Mouse (Mus musculus): Measurements from ENCODE around the gene Nyap2. TPM values are rescaled to one million over a fixed set of nuclear protein-coding genes. Genes with fewer than 3 reads are reported as not detected.

Gene Nyap2
- polyA plus RNA-seq, 1 experiment, result not detected

- Histone ChIP-seq H3K4me3 (ENCODE audit: insufficient read depth, low read depth, low read length) (no peak overlapping the region), H3K27ac (ENCODE audit: insufficient read depth, low read depth, low read length) (no peak overlapping the region), H3K4me1 (ENCODE audit: control insufficient read depth, insufficient read depth, low read length) (no peaks in the 10 kb centered on the region)
- WGBS, result 61% methylated on average over 3 of the region's 3 CpGs
- no peak for TF ChIP-seq POLR2A (IDR thresholded peaks at IDR 0.05; ENCODE audit: insufficient read depth, low read depth, low read length)
- TF ChIP-seq CTCF (IDR thresholded peaks at IDR 0.05; ENCODE audit: insufficient read depth, low read depth, low read length), result no peak
Measured at GRCm38 (mm10) chr1:81248447-81249205, 171.9 kb downstream of the Nyap2 start.

- Histone ChIP-seq H3K4me1 (ENCODE audit: control insufficient read depth, insufficient read depth, low read length) (no peaks in the 10 kb centered on the region), H3K4me3 (ENCODE audit: insufficient read depth, low read depth, low read length) (no peak overlapping the region), H3K27ac (ENCODE audit: insufficient read depth, low read depth, low read length) (no peak overlapping the region)
- 96% methylated on average over 11 of the region's 11 CpGs for WGBS
- TF ChIP-seq CTCF (IDR thresholded peaks at IDR 0.05; ENCODE audit: insufficient read depth, low read depth, low read length), result no peak
- no peak for TF ChIP-seq POLR2A (IDR thresholded peaks at IDR 0.05; ENCODE audit: insufficient read depth, low read depth, low read length)
Measured at GRCm38 (mm10) chr1:81250068-81250467, 173.3 kb downstream of the Nyap2 start.

GRCm38 (mm10) chr1:81266441-81266840, 189.7 kb downstream of the Nyap2 start:
- WGBS, result 30% methylated on average over 3 of the region's 3 CpGs
- no peaks in the 10 kb centered on the region for H3K4me1 ChIP-seq (ENCODE audit: control insufficient read depth, insufficient read depth, low read length)
- H3K27ac ChIP-seq (ENCODE audit: insufficient read depth, low read depth, low read length), result 0 out of 2 replicates have a peak overlapping the region, but pooled peaks have one; percentile 44
- H3K4me3 ChIP-seq (ENCODE audit: insufficient read depth, low read depth, low read length), result no peak overlapping the region
- TF ChIP-seq CTCF (IDR thresholded peaks at IDR 0.05; ENCODE audit: insufficient read depth, low read depth, low read length) (no peak), POLR2A (IDR thresholded peaks at IDR 0.05; ENCODE audit: insufficient read depth, low read depth, low read length) (no peak)

- no peak for TF ChIP-seq CTCF (IDR thresholded peaks at IDR 0.05; ENCODE audit: insufficient read depth, low read depth, low read length)
- TF ChIP-seq POLR2A (IDR thresholded peaks at IDR 0.05; ENCODE audit: insufficient read depth, low read depth, low read length), result no peak
- 28% methylated on average over 9 of the region's 9 CpGs for WGBS
Measured at GRCm38 (mm10) chr1:81280978-81281377, 204.2 kb downstream of the Nyap2 start.

GRCm38 (mm10) chr1:81285633-81286032, 208.9 kb downstream of the Nyap2 start:
- H3K4me1 ChIP-seq (ENCODE audit: control insufficient read depth, insufficient read depth, low read length), result peaks cover 3% of the 10 kb centered on the region; the same call in 1 of the 2 replicates
- no peak overlapping the region for H3K4me3 ChIP-seq (ENCODE audit: insufficient read depth, low read depth, low read length)
- 63% methylated on average over 3 of the region's 3 CpGs for WGBS
- no peak overlapping the region for H3K27ac ChIP-seq (ENCODE audit: insufficient read depth, low read depth, low read length)
- TF ChIP-seq POLR2A (IDR thresholded peaks at IDR 0.05; ENCODE audit: insufficient read depth, low read depth, low read length) (no peak), CTCF (IDR thresholded peaks at IDR 0.05; ENCODE audit: insufficient read depth, low read depth, low read length) (no peak)

More at GRCm38 (mm10) chr1:81280978-81281377, 204.2 kb downstream of the Nyap2 start:
- Histone ChIP-seq H3K4me3 (ENCODE audit: insufficient read depth, low read depth, low read length) (no peak overlapping the region), H3K27ac (ENCODE audit: insufficient read depth, low read depth, low read length) (no peak overlapping the region), H3K4me1 (ENCODE audit: control insufficient read depth, insufficient read depth, low read length) (peaks cover 3% of the 10 kb centered on the region; the same call in 1 of the 2 replicates)

GRCm38 (mm10) chr1:81287088-81287487, 210.3 kb downstream of the Nyap2 start:
- H3K4me1 ChIP-seq (ENCODE audit: control insufficient read depth, insufficient read depth, low read length), result no peaks in the 10 kb centered on the region
- no peak overlapping the region for H3K4me3 ChIP-seq (ENCODE audit: insufficient read depth, low read depth, low read length)
- H3K27ac ChIP-seq (ENCODE audit: insufficient read depth, low read depth, low read length), result no peak overlapping the region
- TF ChIP-seq POLR2A (IDR thresholded peaks at IDR 0.05; ENCODE audit: insufficient read depth, low read depth, low read length) (no peak), CTCF (IDR thresholded peaks at IDR 0.05; ENCODE audit: insufficient read depth, low read depth, low read length) (no peak)

GRCm38 (mm10) chr1:81300735-81301134, 224.0 kb downstream of the Nyap2 start:
- TF ChIP-seq POLR2A (IDR thresholded peaks at IDR 0.05; ENCODE audit: insufficient read depth, low read depth, low read length) (no peak), CTCF (IDR thresholded peaks at IDR 0.05; ENCODE audit: insufficient read depth, low read depth, low read length) (no peak)
- H3K4me3 ChIP-seq (ENCODE audit: insufficient read depth, low read depth, low read length), result no peak overlapping the region
- no peak overlapping the region for H3K27ac ChIP-seq (ENCODE audit: insufficient read depth, low read depth, low read length)
- 51% methylated on average over 4 of the region's 4 CpGs for WGBS
- H3K4me1 ChIP-seq (ENCODE audit: control insufficient read depth, insufficient read depth, low read length), result no peaks in the 10 kb centered on the region

- no peak overlapping the region for H3K4me3 ChIP-seq (ENCODE audit: insufficient read depth, low read depth, low read length)
- H3K4me1 ChIP-seq (ENCODE audit: control insufficient read depth, insufficient read depth, low read length), result no peaks in the 10 kb centered on the region
- TF ChIP-seq CTCF (IDR thresholded peaks at IDR 0.05; ENCODE audit: insufficient read depth, low read depth, low read length), result no peak
- no peak for TF ChIP-seq POLR2A (IDR thresholded peaks at IDR 0.05; ENCODE audit: insufficient read depth, low read depth, low read length)
- 12% methylated on average over 2 of the region's 2 CpGs for WGBS
- no peak overlapping the region for H3K27ac ChIP-seq (ENCODE audit: insufficient read depth, low read depth, low read length)
Measured at GRCm38 (mm10) chr1:81301661-81302060, 224.9 kb downstream of the Nyap2 start.

GRCm38 (mm10) chr1:81303389-81303788, 226.6 kb downstream of the Nyap2 start:
- no peak overlapping the region for H3K4me3 ChIP-seq (ENCODE audit: insufficient read depth, low read depth, low read length)
- H3K27ac ChIP-seq (ENCODE audit: insufficient read depth, low read depth, low read length), result no peak overlapping the region
- WGBS, result 53% methylated on average over 3 of the region's 3 CpGs

More at GRCm38 (mm10) chr1:81303389-81303788, 226.6 kb downstream of the Nyap2 start:
- TF ChIP-seq CTCF (IDR thresholded peaks at IDR 0.05; ENCODE audit: insufficient read depth, low read depth, low read length), result no peak
- no peak for TF ChIP-seq POLR2A (IDR thresholded peaks at IDR 0.05; ENCODE audit: insufficient read depth, low read depth, low read length)
- H3K4me1 ChIP-seq (ENCODE audit: control insufficient read depth, insufficient read depth, low read length), result no peaks in the 10 kb centered on the region

All from olfactory bulb, adult 2 months (tissue).